Mouse (Mus musculus) cerebellum, adult 2 months (tissue): ENCODE results near the gene Adcy9. TPM values are rescaled to one million over a fixed set of nuclear protein-coding genes. Genes with fewer than 3 reads are reported as not detected.
A peak's percentile ranks its signal among the peaks of the same experiment; 100 is the strongest.

ENCODE experiments used
- DNase-seq, 2 experiments: peaks; one replicate each; pipeline ENCODE4 v3.0.0; 2021
- H3K27ac ChIP-seq: fragments of 200-500 bp; 2 replicates; pipeline ENCODE4 v1.5.1; 2012; ENCODE audit warnings: low read length, control low read depth, inconsistent platforms; ENCODE audit not compliant: insufficient read depth
- H3K27me3 ChIP-seq: fragments of 200-500 bp; 2 replicates; pipeline ENCODE4 v1.6.1; 2012; ENCODE audit warnings: inconsistent platforms, mild to moderate bottlenecking, low read length, moderate library complexity; ENCODE audit not compliant: control insufficient read depth, insufficient read depth
- H3K4me1 ChIP-seq: fragments of 200-500 bp; 2 replicates; pipeline ENCODE4 v1.6.1; 2011; ENCODE audit warnings: low read length; ENCODE audit not compliant: control insufficient read depth, insufficient read depth
- H3K4me3 ChIP-seq: fragments of 200-500 bp; replicated peaks from 2 replicates; pipeline ENCODE3; 2011; ENCODE audit warnings: mild to moderate bottlenecking, low read depth, low read length, control low read depth; ENCODE audit not compliant: insufficient read depth
- CTCF ChIP-seq: fragments of 200-500 bp; IDR thresholded peaks from 2 replicates; pipeline ENCODE4 v1.5.1; 2011; ENCODE audit warnings: low read depth, mild to moderate bottlenecking, control low read depth, low read length, moderate library complexity, borderline replicate concordance; ENCODE audit not compliant: insufficient read depth
- POLR2A ChIP-seq: fragments of 200-500 bp; IDR thresholded peaks from 2 replicates; pipeline ENCODE4 v1.6.1; 2011; ENCODE audit warnings: low read length, control low read depth, borderline replicate concordance; ENCODE audit not compliant: insufficient read depth
- whole genome bisulfite sequencing: fragments of 180-500 bp; shearing (Covaris S2); methylation state at CpG from one replicate; pipeline ENCODE4 v1.1.7; 2018; 5-methylcytosine and 5-hydroxymethylcytosine counted together
- polyA plus RNA-seq: library from polyadenylated mRNA; depleted of rRNA; stranded (reverse); fragments of >200 nt; gene quantifications from 2 replicates; pipeline ENCODE4 v1.2.3, GENCODE M21; 2012

Gene Adcy9
- polyA plus RNA-seq, 1 experiment, result 23.7 TPM

GRCm38 (mm10) chr16:4281470-4281869 is 138.8 kb downstream of the Adcy9 start:
- H3K27me3 ChIP-seq, result no peaks in the 10 kb centered on the region
- H3K27ac ChIP-seq, result no peak overlapping the region
- WGBS, result 91% methylated on average over 4 of the region's 4 CpGs
- H3K4me3 ChIP-seq, result no peak overlapping the region
- no peaks in the 10 kb centered on the region for H3K4me1 ChIP-seq
- no peak for TF ChIP-seq CTCF
- TF ChIP-seq POLR2A, result no peak
- DNase-seq, result no peak

DNA sequence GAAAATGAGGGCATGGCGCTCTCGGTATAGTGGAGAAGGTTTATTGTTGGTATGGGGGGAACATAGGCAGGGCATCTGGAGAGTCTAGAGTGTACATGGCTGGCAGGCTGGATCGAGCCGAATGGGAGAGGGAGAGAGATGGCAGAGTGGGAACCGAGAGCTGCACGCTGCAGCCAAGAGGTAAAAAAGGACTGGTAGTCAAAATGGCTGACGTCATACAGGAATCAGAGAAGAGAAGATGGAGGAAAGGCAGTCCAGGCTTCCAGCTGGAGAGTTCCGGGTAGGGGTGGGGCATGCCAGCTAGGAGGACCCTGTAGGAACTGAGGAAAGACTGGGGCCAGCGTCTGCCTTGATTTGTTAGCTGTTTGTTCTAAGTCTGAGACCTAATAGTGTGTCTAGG is 139.3 kb downstream of the Adcy9 start:
- Histone ChIP-seq H3K4me1 (no peaks in the 10 kb centered on the region), H3K27ac (no peak overlapping the region), H3K4me3 (no peak overlapping the region), H3K27me3 (no peaks in the 10 kb centered on the region)
- whole genome bisulfite sequencing, result 76% methylated on average over 9 of the region's 9 CpGs
- TF ChIP-seq POLR2A, result no peak
- no peak for TF ChIP-seq CTCF
- no peak for DNase-seq

DNA sequence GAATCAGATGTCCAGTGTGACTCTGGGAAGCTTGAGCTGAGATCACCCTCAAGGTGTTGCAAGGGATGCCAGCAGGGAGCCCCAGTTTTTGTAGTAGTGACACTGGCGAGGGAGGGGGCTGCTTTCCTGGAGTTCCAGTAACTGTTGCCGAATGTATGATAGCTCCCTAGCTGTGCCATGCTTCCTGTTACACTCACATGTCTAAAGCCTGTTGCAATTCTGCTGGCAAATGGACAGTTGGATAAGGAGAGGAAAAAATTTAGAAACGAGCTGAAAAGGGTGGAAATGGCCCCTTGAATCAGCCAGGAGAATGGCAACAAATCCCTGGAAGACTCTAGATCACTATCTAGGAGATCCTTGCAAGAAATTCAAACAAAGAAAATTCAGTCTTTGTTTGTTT is 140.7 kb downstream of the Adcy9 start:
- WGBS, result 39% methylated on average over 3 of the region's 3 CpGs
- no peak for DNase-seq

DNA sequence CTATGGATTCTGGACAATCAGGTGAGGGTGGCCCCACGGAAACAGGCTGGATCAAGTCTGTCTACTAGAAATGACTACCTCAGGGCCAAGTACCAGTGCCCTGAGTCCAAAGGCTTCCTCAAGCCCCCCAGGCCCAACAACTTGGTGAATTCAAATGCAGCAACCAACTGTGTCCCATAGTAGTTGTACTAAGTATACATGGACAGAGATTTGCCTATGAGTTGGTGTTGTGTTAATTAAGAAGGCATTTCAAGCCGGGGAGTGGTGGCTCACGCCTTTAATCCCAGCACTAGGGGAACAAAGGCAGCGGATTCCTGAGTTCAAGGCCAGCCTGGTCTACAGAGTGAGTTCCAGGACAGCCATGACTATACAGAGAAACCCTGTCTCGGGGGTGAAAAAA is 143.7 kb downstream of the Adcy9 start:
- WGBS, result 85% methylated on average over 5 of the region's 5 CpGs
- TF ChIP-seq POLR2A (no peak), CTCF (no peak)
- 0 out of 2 replicates have a peak, but pooled peaks cover 3% of the 10 kb centered on the region for H3K4me1 ChIP-seq
- no peaks in the 10 kb centered on the region for H3K27me3 ChIP-seq
- no peak overlapping the region for H3K4me3 ChIP-seq
- H3K27ac ChIP-seq, result no peak overlapping the region
- DNase-seq, result no peak

More for the DNA sequence above, 140.7 kb downstream of the Adcy9 start:
- no peaks in the 10 kb centered on the region for H3K4me1 ChIP-seq
- H3K27ac ChIP-seq, result no peak overlapping the region
- TF ChIP-seq CTCF (no peak), POLR2A (no peak)
- H3K27me3 ChIP-seq, result no peaks in the 10 kb centered on the region
- no peak overlapping the region for H3K4me3 ChIP-seq

- H3K4me3 ChIP-seq, result no peak overlapping the region
Measured at GRCm38 (mm10) chr16:4276151-4276550, 144.1 kb downstream of the Adcy9 start.

DNA sequence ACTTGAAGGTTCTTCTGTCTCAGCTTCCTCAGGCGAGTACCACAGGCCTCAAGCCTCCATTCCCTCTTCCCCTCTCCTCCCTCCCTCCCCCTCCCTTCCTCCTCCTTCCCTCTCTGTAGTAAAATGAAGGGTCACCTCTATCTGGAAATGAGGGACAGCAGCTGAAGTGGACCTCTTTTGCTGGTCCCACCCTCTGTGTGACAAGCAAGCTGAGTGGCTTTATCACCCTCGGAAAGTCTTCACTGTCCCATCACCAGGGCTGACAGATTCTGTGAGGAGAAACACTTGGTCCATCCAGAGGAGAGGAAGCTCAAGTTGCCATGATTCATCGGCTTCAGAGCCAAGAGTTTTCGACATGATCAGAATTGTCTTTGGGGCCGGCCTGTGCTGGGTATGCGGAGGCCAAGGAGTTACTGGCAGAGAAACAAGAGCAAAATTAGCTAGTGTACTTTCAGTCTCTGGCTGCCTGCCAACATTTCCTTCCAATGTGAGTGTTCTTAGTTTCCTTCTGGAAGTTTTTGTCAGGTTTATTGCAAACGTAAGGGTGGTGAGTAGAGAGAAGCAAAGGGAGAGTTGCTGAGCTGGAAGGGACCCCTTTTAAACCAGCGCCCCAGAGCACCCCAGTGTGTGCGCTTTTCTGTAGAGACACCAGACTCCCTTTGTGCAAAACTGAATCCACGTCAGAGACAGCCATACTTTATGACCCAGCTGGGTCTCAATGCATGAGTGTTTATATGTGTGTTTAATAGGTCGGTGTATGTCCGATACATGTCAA is 146.4 kb downstream of the Adcy9 start:
- H3K27ac ChIP-seq, result no peak overlapping the region
- no peak for TF ChIP-seq CTCF
- no peak for TF ChIP-seq POLR2A

More at GRCm38 (mm10) chr16:4276151-4276550, 144.1 kb downstream of the Adcy9 start:
- no peak for DNase-seq
- no peak for TF ChIP-seq POLR2A
- no peak for TF ChIP-seq CTCF
- Histone ChIP-seq H3K4me1 (0 out of 2 replicates have a peak, but pooled peaks cover 3% of the 10 kb centered on the region), H3K27ac (no peak overlapping the region), H3K27me3 (no peaks in the 10 kb centered on the region)
- WGBS, result 57% methylated on average over 2 of the region's 2 CpGs

GRCm38 (mm10) chr16:4272254-4272653 is 148.0 kb downstream of the Adcy9 start:
- 90% methylated on average over 3 of the region's 3 CpGs for WGBS
- Histone ChIP-seq H3K27ac (no peak overlapping the region), H3K4me1 (0 out of 2 replicates have a peak, but pooled peaks cover 3% of the 10 kb centered on the region), H3K27me3 (no peaks in the 10 kb centered on the region), H3K4me3 (no peak overlapping the region)
- no peak for DNase-seq
- TF ChIP-seq POLR2A (no peak), CTCF (no peak)

More for the DNA sequence above, 146.4 kb downstream of the Adcy9 start:
- Histone ChIP-seq H3K4me3 (no peak overlapping the region), H3K4me1 (0 out of 2 replicates have a peak, but pooled peaks cover 3% of the 10 kb centered on the region), H3K27me3 (no peaks in the 10 kb centered on the region)
- peak in 1 of 2 experiments; percentile 42 for DNase-seq
- WGBS, result 38% methylated on average over 12 of the region's 12 CpGs

DNA sequence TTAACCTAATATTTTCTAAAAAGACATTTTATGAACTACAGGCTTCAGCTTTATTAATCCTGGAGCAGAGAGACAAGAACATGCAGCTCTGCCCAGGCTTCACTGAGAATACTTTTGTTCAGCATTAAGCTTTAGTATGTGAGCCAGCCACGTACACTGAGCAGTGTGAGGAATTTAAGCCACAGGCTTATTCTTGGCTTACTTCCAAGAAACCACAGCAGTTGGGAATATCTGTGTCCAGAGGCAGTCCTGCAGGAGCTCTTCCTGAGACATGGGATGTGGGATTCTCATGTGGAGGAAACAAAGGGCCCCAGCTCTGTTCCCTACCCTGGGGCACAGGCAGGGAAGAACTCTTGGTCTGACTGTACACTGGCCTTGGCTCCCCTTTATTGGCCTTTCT is 149.4 kb downstream of the Adcy9 start:
- no peak for TF ChIP-seq CTCF
- 58% methylated on average over 1 of the region's 1 CpGs for WGBS
- no peak overlapping the region for H3K27ac ChIP-seq
- H3K4me1 ChIP-seq, result 0 out of 2 replicates have a peak, but pooled peaks cover 3% of the 10 kb centered on the region
- DNase-seq, result no peak
- H3K27me3 ChIP-seq, result no peaks in the 10 kb centered on the region
- H3K4me3 ChIP-seq, result no peak overlapping the region
